14 mouse cellular contexts compared by ENCODE assay signal in the genomic region with DNA sequence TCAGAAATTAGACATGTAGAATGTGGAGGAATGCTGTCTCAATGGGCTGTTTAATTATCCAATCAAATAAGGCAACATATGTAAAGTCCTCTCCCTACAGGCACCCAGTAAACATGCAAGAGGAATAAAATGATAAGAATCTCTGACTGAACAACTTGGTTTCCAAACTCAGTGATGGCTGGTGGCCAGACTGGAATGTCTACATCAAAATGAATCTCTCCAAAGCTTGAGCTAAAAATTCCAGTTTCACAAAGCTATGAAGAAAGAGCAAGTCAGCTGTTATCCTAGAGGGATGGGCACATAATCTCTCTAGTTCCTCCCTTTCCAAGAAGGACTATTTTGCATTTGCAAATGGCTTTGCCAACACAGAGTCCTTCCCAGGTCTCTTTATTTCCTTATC.
A peak's percentile ranks its signal among the peaks of the same experiment; 100 is the strongest.
DNase-seq lines count a peak whose midpoint lies in the region.
"Had no signal": no experiment of that assay in that cellular context is flagged by ENCODE, and none has a peak within 500 bp of the region (broad histone marks: within the 10 kb centered on the region; RNA-seq: fewer than 3 reads in every experiment).

No protein-coding gene starts in this region.

- intact Hi-C loops in left cerebral cortex, postnatal 36 days (cut with DNase I), result no loop called here

- peak; percentile 29 to 32 for DNase-seq in left cerebral cortex, adult 18-20 months (ENCODE audit: low spot score in 2 of 2)
- no peak for DNase-seq in left cerebral cortex, postnatal 36 days (ENCODE audit: low spot score in 2 of 2)
- peak; percentile 43 for DNase-seq in right cerebral cortex, adult 18-20 months
- DNase-seq in right cerebral cortex, adult 2 months (ENCODE audit: low spot score in 2 of 2), result no peak
- DNase-seq in fat pad, adult 2 months (ENCODE audit: extremely low read depth, low read depth, low spot score), result peak; percentile 19
- no peak for DNase-seq in ovary, postnatal 10 days (ENCODE audit: low spot score)
- no peak for DNase-seq in thymus, postnatal 4 days
- DNase-seq: adrenal gland, adult 8-10 months; cerebellum, adult 9-10 months; gastrocnemius, adult 2 months; kidney, adult 2 months; kidney, postnatal 10 days; retina, postnatal 1 day; thymus, adult 2 months had no signal

Comparison
In these comparisons a context has a peak if more than half of its experiments do, and no peak if none do; other contexts are left out.
1. DNase-seq: peak in left cerebral cortex, adult 18-20 months (2 of 2), right cerebral cortex, adult 18-20 months (single experiment) and fat pad, adult 2 months (single experiment); none in left cerebral cortex, postnatal 36 days (0 of 2), right cerebral cortex, adult 2 months (0 of 2), ovary, postnatal 10 days (single experiment) and thymus, postnatal 4 days (single experiment).